Mouse (Mus musculus): Measurements from ENCODE around the gene Hist1h4j. TPM values are rescaled to one million over a fixed set of nuclear protein-coding genes. Genes with fewer than 3 reads are reported as not detected.
"Not testable (repeated sequence)": the region's sequence is repeated elsewhere in the genome, so short reads cannot be mapped to it uniquely, and the experiment has no call there.

Gene Hist1h4j
- polyA plus RNA-seq, 1 experiment from 2014 or later = 1.2 TPM

DNA sequence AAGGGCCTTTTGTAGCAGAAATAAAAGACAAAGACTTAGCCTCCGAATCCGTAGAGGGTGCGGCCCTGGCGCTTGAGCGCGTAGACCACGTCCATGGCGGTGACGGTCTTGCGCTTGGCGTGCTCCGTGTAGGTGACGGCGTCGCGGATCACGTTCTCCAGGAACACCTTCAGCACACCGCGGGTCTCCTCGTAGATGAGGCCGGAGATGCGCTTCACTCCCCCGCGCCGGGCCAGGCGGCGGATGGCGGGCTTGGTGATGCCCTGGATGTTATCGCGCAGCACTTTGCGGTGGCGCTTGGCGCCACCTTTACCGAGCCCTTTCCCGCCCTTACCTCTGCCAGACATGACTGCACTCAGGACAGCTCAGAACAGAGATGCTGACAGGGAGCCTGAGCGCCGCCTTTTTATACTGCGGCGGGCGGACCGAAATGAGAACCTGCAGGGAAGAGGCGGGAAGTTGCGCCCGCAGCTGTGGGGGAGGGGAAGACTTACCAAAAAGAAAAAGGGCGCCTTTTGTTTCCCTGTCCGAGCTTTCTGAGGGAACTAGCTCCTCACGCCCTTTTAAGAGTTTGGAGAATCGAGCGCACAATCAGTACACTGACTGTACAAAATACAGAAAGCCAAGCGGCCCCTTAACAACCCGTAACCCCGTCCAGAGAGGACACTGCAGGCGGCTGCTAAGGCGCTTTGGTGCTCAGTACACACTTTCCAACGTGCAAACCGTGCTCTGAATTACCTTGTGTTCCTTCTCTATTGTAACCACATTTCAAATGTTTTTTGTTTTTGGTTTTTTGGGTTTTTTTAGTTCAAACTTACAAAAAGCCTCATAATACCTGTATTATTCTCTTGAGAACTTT is 15.5 kb downstream of the Hist1h4j start, which contains the start of gene Hist1h4k:
Gene Hist1h4k (minus strand): TSS at position 347 of the 859 bp plus-strand sequence.
- ATAC-seq (ENCODE audit: low read depth) (peak; percentile 85), DNase-seq (ENCODE audit: low spot score) (peak; percentile 96)

DNA sequence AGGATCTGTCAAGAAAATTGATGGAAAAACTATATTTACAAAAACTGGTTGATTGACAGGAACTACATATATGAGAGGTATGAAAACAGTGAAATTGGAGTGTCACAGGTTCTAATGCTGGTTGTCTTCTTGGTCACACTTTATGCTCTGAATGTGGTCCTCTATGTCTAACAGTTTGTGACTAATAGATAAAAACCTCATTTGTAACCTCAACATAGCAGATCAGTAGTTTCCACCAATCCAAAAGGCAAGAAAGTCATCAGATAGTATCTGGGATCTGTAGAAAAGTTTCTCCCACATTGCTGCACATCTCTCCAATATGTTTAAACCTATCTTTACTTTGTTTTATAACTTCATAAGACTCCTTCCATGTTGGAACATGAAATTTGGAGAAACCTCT is 16.6 kb downstream of the Hist1h4j start:
- H3K9ac ChIP-seq (ENCODE audit: low read depth, low read length) = no peak overlapping the region
- peaks cover 16% of the 10 kb centered on the region for H3K4me1 ChIP-seq (ENCODE audit: control insufficient read depth, insufficient read depth, low read length)
- no peak overlapping the region for H3K4me2 ChIP-seq (ENCODE audit: low read depth, low read length)
- no peaks in the 10 kb centered on the region for H3K9me3 ChIP-seq (ENCODE audit: control insufficient read depth, low read length)
- no peaks in the 10 kb centered on the region for H3K36me3 ChIP-seq (ENCODE audit: control insufficient read depth, insufficient read depth, low read length)
- H3K4me3 ChIP-seq (ENCODE audit: low read depth, low read length) = no peak overlapping the region
- no peak for DNase-seq (ENCODE audit: low spot score)
- H3K27ac ChIP-seq (replicated peaks; ENCODE audit: low read depth, low read length) = peak overlapping the region; percentile 97; the same call in 1 of the 2 replicates
- no peak for ATAC-seq (ENCODE audit: low read depth)
- no peaks in the 10 kb centered on the region for H3K27me3 ChIP-seq (replicated peaks; ENCODE audit: control insufficient read depth, insufficient read depth, low read length)

More for the DNA sequence above, 15.5 kb downstream of the Hist1h4j start, which contains the start of gene Hist1h4k:
- under 1% methylated on average over 38 of the region's 56 CpGs for WGBS
- H3K9ac ChIP-seq (ENCODE audit: low read depth, low read length) = peak within 1 kb of the TSS; percentile 68
- not testable (repeated sequence) for H3K36me3 ChIP-seq (ENCODE audit: control insufficient read depth, insufficient read depth, low read length); H3K9me3 ChIP-seq (ENCODE audit: control insufficient read depth, low read length); H3K27me3 ChIP-seq (replicated peaks; ENCODE audit: control insufficient read depth, insufficient read depth, low read length)
- H3K27ac ChIP-seq (replicated peaks; ENCODE audit: low read depth, low read length) = peak within 1 kb of the TSS; percentile 97
- H3K4me2 ChIP-seq (ENCODE audit: low read depth, low read length) = peak within 1 kb of the TSS; percentile 71
- H3K4me3 ChIP-seq (ENCODE audit: low read depth, low read length) = peak within 1 kb of the TSS; percentile 56
- H3K4me1 ChIP-seq (ENCODE audit: control insufficient read depth, insufficient read depth, low read length) = peaks cover 16% of the 10 kb centered on the region

DNA sequence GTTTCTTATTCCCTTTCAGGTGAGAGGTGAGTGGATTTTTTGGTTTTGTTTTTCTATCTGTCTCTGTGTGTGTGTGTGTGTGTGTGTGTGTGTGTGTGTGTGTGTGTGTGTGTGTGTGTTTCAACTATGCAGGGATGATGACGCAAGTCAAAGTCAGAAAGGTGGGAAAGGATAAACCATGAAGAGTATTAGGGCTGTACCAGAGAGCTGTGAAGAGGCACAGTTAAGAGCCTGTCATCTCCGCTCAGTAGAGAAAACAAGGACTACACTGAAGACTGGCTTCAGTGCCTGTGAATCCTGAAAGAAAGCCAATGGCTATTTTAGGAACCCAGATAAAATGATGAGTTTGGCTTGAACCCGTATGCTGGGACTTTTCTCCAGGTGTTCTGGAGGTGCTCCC is 17.0 kb downstream of the Hist1h4j start:
- H3K9me3 ChIP-seq (ENCODE audit: control insufficient read depth, low read length) = no peaks in the 10 kb centered on the region
- no peaks in the 10 kb centered on the region for H3K36me3 ChIP-seq (ENCODE audit: control insufficient read depth, insufficient read depth, low read length)
- H3K4me3 ChIP-seq (ENCODE audit: low read depth, low read length) = no peak overlapping the region
- ATAC-seq (ENCODE audit: low read depth) (no peak), DNase-seq (ENCODE audit: low spot score) (no peak)
- H3K27me3 ChIP-seq (replicated peaks; ENCODE audit: control insufficient read depth, insufficient read depth, low read length) = no peaks in the 10 kb centered on the region
- peaks cover 16% of the 10 kb centered on the region for H3K4me1 ChIP-seq (ENCODE audit: control insufficient read depth, insufficient read depth, low read length)
- 0 out of 2 replicates have a peak overlapping the region, but pooled peaks have one; percentile 70 for H3K9ac ChIP-seq (ENCODE audit: low read depth, low read length)
- peak overlapping the region; percentile 97 for H3K27ac ChIP-seq (replicated peaks; ENCODE audit: low read depth, low read length)
- 73% methylated on average over 3 of the region's 3 CpGs for WGBS
- peak overlapping the region; percentile 76; the same call in 1 of the 2 replicates for H3K4me2 ChIP-seq (ENCODE audit: low read depth, low read length)

DNA sequence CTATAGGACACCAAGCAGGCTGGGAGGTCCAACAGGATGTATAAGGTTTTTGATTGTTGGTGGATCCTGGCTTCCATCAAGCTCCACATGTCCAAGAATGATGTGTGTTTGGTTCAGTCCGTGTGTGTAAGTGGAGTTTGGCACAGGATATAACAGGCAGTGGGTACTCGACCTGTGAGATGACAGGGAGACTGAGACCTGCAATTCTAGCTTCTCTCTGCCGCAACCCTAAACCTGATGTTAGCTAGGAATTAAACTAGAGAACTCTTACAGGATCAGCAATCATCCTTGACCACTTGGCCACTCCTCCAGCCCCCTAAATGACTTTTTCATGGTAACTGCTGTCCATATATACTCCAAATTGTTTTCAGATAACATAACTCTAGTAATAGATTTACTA is 17.5 kb downstream of the Hist1h4j start:
- Histone ChIP-seq H3K27ac (replicated peaks; ENCODE audit: low read depth, low read length) (peak overlapping the region; percentile 92), H3K9me3 (ENCODE audit: control insufficient read depth, low read length) (no peaks in the 10 kb centered on the region), H3K4me3 (ENCODE audit: low read depth, low read length) (peak overlapping the region; percentile 44), H3K27me3 (replicated peaks; ENCODE audit: control insufficient read depth, insufficient read depth, low read length) (no peaks in the 10 kb centered on the region), H3K4me1 (ENCODE audit: control insufficient read depth, insufficient read depth, low read length) (peaks cover 16% of the 10 kb centered on the region), H3K9ac (ENCODE audit: low read depth, low read length) (peak overlapping the region; percentile 70), H3K4me2 (ENCODE audit: low read depth, low read length) (peak overlapping the region; percentile 76), H3K36me3 (ENCODE audit: control insufficient read depth, insufficient read depth, low read length) (no peaks in the 10 kb centered on the region)
- 33% methylated on average over 3 of the region's 3 CpGs for WGBS
- no peak for DNase-seq (ENCODE audit: low spot score)
- no peak for ATAC-seq (ENCODE audit: low read depth)

DNA sequence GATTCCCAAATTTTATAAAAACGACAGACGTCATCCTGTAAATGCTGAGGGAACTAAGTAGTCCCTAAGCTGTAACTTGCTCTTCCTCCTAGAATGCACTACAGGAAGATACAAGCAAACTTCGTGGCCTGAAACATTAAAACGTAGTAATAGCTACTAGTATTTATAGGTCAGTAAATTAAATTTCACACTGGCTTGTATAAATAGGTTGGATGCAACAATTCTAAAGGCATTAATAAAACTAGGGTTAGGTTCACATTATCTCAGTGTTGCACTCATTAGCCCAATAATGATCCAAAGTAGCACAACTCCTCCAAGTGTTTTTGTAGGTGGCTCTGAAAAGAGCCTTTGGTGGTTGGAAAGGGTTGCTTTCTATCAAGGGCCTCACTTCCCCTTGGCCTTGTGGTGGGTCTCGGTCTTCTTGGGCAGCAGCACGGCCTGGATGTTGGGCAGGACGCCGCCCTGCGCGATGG is 18.2 kb downstream of the Hist1h4j start:
- Histone ChIP-seq H3K27ac (replicated peaks; ENCODE audit: low read depth, low read length) (peak overlapping the region; percentile 92), H3K27me3 (replicated peaks; ENCODE audit: control insufficient read depth, insufficient read depth, low read length) (no peaks in the 10 kb centered on the region), H3K36me3 (ENCODE audit: control insufficient read depth, insufficient read depth, low read length) (no peaks in the 10 kb centered on the region), H3K4me1 (ENCODE audit: control insufficient read depth, insufficient read depth, low read length) (peaks cover 16% of the 10 kb centered on the region), H3K4me3 (ENCODE audit: low read depth, low read length) (peak overlapping the region; percentile 44), H3K4me2 (ENCODE audit: low read depth, low read length) (peak overlapping the region; percentile 76), H3K9me3 (ENCODE audit: control insufficient read depth, low read length) (no peaks in the 10 kb centered on the region), H3K9ac (ENCODE audit: low read depth, low read length) (peak overlapping the region; percentile 70)
- no peak for ATAC-seq (ENCODE audit: low read depth)
- WGBS = 2% methylated on average over 8 of the region's 10 CpGs
- no peak for DNase-seq (ENCODE audit: low spot score)

DNA sequence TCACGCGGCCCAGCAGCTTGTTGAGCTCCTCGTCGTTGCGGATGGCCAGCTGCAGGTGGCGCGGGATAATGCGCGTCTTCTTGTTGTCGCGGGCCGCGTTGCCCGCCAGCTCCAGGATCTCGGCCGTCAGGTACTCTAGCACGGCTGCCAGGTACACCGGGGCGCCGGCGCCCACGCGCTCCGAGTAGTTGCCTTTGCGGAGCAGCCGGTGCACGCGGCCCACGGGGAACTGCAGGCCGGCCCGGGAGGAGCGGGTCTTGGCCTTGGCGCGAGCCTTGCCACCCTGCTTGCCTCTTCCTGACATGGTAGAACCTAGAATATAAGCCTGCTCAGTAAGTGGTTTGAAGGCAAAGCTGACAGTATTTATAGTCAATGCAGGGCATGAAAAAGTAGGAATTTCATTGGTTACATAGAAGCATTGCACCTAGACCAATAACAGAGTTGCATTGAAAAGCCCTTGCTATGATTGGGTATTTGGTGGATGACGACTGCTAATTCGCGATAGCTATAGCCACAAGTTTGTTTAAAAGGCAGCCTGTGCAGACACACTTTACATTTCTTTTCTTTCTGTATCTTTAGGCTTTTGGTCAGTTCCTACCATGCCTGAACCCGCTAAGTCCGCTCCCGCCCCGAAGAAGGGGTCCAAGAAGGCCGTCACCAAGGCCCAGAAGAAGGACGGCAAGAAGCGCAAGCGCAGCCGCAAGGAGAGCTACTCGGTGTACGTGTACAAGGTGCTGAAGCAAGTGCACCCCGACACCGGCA is 18.8 kb downstream of the Hist1h4j start, which contains the start of the genes Hist1h2ak and Hist1h2bn:
Gene Hist1h2ak (minus strand): TSS at position 304 of the 762 bp plus-strand sequence.
Gene Hist1h2bn (plus strand): TSS at position 600 of the 762 bp plus-strand sequence.
- WGBS = 1% methylated on average over 14 of the region's 50 CpGs
- Histone ChIP-seq H3K9ac (ENCODE audit: low read depth, low read length) (peak within 1 kb of the TSS; percentile 70), H3K4me3 (ENCODE audit: low read depth, low read length) (peak within 1 kb of the TSS; percentile 44), H3K27ac (replicated peaks; ENCODE audit: low read depth, low read length) (peak within 1 kb of the TSS; percentile 92), H3K4me2 (ENCODE audit: low read depth, low read length) (peak within 1 kb of the TSS; percentile 76), H3K4me1 (ENCODE audit: control insufficient read depth, insufficient read depth, low read length) (peaks cover 12% of the 10 kb centered on the region)
- DNase-seq (ENCODE audit: low spot score) (peak; percentile 98), ATAC-seq (ENCODE audit: low read depth) (peak; percentile 94)
- not testable (repeated sequence) for H3K36me3 ChIP-seq (ENCODE audit: control insufficient read depth, insufficient read depth, low read length); H3K9me3 ChIP-seq (ENCODE audit: control insufficient read depth, low read length); H3K27me3 ChIP-seq (replicated peaks; ENCODE audit: control insufficient read depth, insufficient read depth, low read length)

DNA sequence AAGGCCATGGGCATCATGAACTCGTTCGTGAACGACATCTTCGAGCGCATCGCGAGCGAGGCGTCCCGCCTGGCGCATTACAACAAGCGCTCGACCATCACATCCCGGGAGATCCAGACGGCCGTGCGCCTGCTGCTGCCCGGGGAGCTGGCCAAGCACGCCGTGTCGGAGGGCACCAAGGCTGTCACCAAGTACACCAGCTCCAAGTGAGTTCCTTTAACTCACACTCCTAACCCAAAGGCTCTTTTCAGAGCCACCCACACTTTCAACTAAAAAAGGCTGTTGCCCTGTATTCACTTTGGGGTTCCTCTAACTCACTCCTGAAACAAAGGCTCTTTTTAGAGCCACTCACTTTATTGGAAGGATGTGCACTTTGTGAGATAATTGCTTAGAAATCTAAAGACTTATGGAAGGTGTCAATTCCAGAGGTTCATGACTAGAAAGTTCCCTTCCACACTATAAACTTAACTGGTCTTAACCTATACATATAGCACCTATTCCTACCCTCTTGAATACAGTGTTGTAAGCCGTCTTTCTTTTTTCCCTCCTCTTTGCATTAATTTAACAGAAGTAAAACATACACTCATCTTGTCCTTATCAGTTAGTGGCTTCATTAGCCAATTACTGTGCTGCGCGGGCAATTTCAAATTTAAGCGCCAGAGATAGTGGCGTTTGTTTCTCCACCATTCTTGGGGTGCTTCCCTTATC is 19.6 kb downstream of the Hist1h4j start:
- H3K4me2 ChIP-seq (ENCODE audit: low read depth, low read length) = peak overlapping the region; percentile 76
- H3K9me3 ChIP-seq (ENCODE audit: control insufficient read depth, low read length); H3K4me1 ChIP-seq (ENCODE audit: control insufficient read depth, insufficient read depth, low read length); H3K27me3 ChIP-seq (replicated peaks; ENCODE audit: control insufficient read depth, insufficient read depth, low read length); H3K36me3 ChIP-seq (ENCODE audit: control insufficient read depth, insufficient read depth, low read length); ATAC-seq (ENCODE audit: low read depth): not testable (repeated sequence)
- H3K4me3 ChIP-seq (ENCODE audit: low read depth, low read length) = peak overlapping the region; percentile 44
- H3K9ac ChIP-seq (ENCODE audit: low read depth, low read length) = peak overlapping the region; percentile 67
- H3K27ac ChIP-seq (replicated peaks; ENCODE audit: low read depth, low read length) = peak overlapping the region; percentile 92
- peak; percentile 64 for DNase-seq (ENCODE audit: low spot score)
- 0% methylated on average over 14 of the region's 26 CpGs for WGBS

DNA sequence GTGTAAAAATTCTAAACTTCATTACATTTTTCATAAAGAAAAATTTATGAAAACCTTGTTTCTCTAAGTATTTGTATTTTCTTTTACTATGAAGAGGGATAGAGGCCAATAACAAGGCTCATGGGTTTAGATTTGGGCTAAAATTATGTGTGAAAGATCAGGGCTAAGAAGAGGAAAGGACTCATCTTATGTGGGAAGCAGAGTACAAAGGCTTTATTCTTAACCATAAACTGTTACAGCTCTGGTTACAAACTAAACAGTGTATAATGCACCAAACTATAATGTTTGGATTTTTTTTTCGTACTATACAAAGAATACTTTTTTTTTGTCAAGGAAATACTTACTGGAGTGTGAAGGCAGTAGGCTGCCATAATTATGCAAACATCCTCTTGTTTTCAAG is 20.8 kb downstream of the Hist1h4j start:
- Histone ChIP-seq H3K27ac (replicated peaks; ENCODE audit: low read depth, low read length) (no peak overlapping the region), H3K4me1 (ENCODE audit: control insufficient read depth, insufficient read depth, low read length) (peaks cover 7% of the 10 kb centered on the region; the same call in 1 of the 2 replicates), H3K4me2 (ENCODE audit: low read depth, low read length) (peak overlapping the region; percentile 65), H3K4me3 (ENCODE audit: low read depth, low read length) (no peak overlapping the region; the same call in 1 of the 2 replicates), H3K27me3 (replicated peaks; ENCODE audit: control insufficient read depth, insufficient read depth, low read length) (no peaks in the 10 kb centered on the region), H3K9me3 (ENCODE audit: control insufficient read depth, low read length) (no peaks in the 10 kb centered on the region), H3K9ac (ENCODE audit: low read depth, low read length) (no peak overlapping the region; the same call in 1 of the 2 replicates), H3K36me3 (ENCODE audit: control insufficient read depth, insufficient read depth, low read length) (no peaks in the 10 kb centered on the region)
- ATAC-seq (ENCODE audit: low read depth) = no peak
- no peak for DNase-seq (ENCODE audit: low spot score)
- 52% methylated on average over 1 of the region's 1 CpGs for WGBS
